ENCODE assay signal across 31 mouse cellular contexts in genomic region chr6:86418711-86419110, GRCm38 (mm10). TPM values are rescaled to one million over a fixed set of nuclear protein-coding genes. Genes with fewer than 3 reads are reported as not detected.
"Had no signal": no experiment of that assay in that cellular context is flagged by ENCODE, and none has a peak within 500 bp of the region (broad histone marks: within the 10 kb centered on the region; RNA-seq: fewer than 3 reads in every experiment).

No protein-coding gene starts in this region.

- H3K27me3 ChIP-seq: heart, embryonic 13.5 days; heart, embryonic 15.5 days; hindbrain, embryonic 13.5 days; intestine, embryonic 15.5 days; limb, embryonic 13.5 days; limb, embryonic 15.5 days; liver, embryonic 12.5 days had no signal

- H3K9me3 ChIP-seq: heart, embryonic 13.5 days; heart, embryonic 15.5 days; hindbrain, embryonic 13.5 days; intestine, embryonic 15.5 days; limb, embryonic 13.5 days; limb, embryonic 15.5 days; liver, embryonic 12.5 days had no signal

- DNase-seq: gastrocnemius, postnatal 14 days; gastrocnemius, postnatal 36 days; heart, adult 18-20 months; heart, postnatal 14 days; heart, postnatal 36 days; kidney, adult 18-20 months; kidney, adult 8-10 months; kidney, postnatal 10 days; kidney, postnatal 25 days; kidney, postnatal 4 days; left cerebral cortex, postnatal 4 days had no signal

- ATAC-seq: hindbrain, embryonic 16.5 days; inflammation-experienced regulatory T-cells, adult 6 months; intestine, embryonic 15.5 days; intestine, postnatal 0 days; liver, embryonic 12.5 days had no signal

- H3K4me2 ChIP-seq: heart, embryonic 11.5 days; heart, embryonic 13.5 days; heart, embryonic 15.5 days; hindbrain, embryonic 13.5 days; intestine, embryonic 15.5 days; limb, embryonic 13.5 days; limb, embryonic 15.5 days; liver, embryonic 12.5 days had no signal

- H3K4me3 ChIP-seq: heart, embryonic 13.5 days; heart, embryonic 15.5 days; hindbrain, embryonic 13.5 days; intestine, embryonic 15.5 days; layer of hippocampus, adult 2 months; left cerebral cortex, adult 2 months; limb, embryonic 13.5 days; limb, embryonic 15.5 days; liver, embryonic 12.5 days had no signal

- H3K9ac ChIP-seq: heart, embryonic 13.5 days; heart, embryonic 15.5 days; hindbrain, embryonic 13.5 days; intestine, embryonic 15.5 days; limb, embryonic 13.5 days; limb, embryonic 15.5 days; liver, embryonic 12.5 days had no signal

- H3K27ac ChIP-seq: heart, embryonic 13.5 days; heart, embryonic 15.5 days; hindbrain, embryonic 13.5 days; intestine, embryonic 15.5 days; layer of hippocampus, adult 2 months; left cerebral cortex, adult 2 months; limb, embryonic 13.5 days; limb, embryonic 15.5 days; liver, embryonic 12.5 days had no signal

- H3K4me1 ChIP-seq: heart, embryonic 13.5 days; heart, embryonic 15.5 days; hindbrain, embryonic 13.5 days; intestine, embryonic 15.5 days; limb, embryonic 13.5 days; limb, embryonic 15.5 days; liver, embryonic 12.5 days had no signal

RNA-seq across cellular contexts. Expression of gene Gm44790, which starts 7.7 kb away (rescaled TPM):
- total RNA-seq: gastrocnemius, adult 18-20 months; heart, adult 18-20 months; heart, postnatal 14 days; heart, postnatal 36 days; hematopoietic stem cell, adult 5-6 weeks; layer of hippocampus, adult 2 months; layer of hippocampus, postnatal 10 days; left cerebral cortex, adult 2 months; left cerebral cortex, postnatal 4 days had no signal
- polyA plus RNA-seq: heart, embryonic 11.5 days; heart, embryonic 13.5 days; heart, embryonic 15.5 days; heart, postnatal 0 days; hindbrain, embryonic 11.5 days; hindbrain, embryonic 13.5 days; hindbrain, embryonic 16.5 days; inflammation-experienced regulatory T-cells, adult 6 months; intestine, embryonic 15.5 days; intestine, postnatal 0 days; kidney, embryonic 14.5 days; kidney, embryonic 16.5 days; limb, embryonic 13.5 days; liver, embryonic 12.5 days had no signal
